Mouse (Mus musculus): ENCODE measurements around the gene Wdr75. TPM values are rescaled to one million over a fixed set of nuclear protein-coding genes. Genes with fewer than 3 reads are reported as not detected.
A peak's percentile ranks its signal among the peaks of the same experiment; 100 is the strongest.

Gene Wdr75
- polyA plus RNA-seq, 1 experiment from 2014 or later, result 66.6 TPM

- H3K27me3 ChIP-seq (replicated peaks), result no peaks in the 10 kb centered on the region
- H3K9ac ChIP-seq, result no peak overlapping the region
- no peaks in the 10 kb centered on the region for H3K4me1 ChIP-seq
- H3K4me2 ChIP-seq, result no peak overlapping the region
- no peak for ATAC-seq
- peaks cover 95% of the 10 kb centered on the region for H3K36me3 ChIP-seq
- H3K9me3 ChIP-seq (replicated peaks), result no peaks in the 10 kb centered on the region
- no peak overlapping the region for H3K4me3 ChIP-seq
- whole genome bisulfite sequencing (ENCODE audit: insufficient replicate concordance), result 20% methylated on average over 1 of the region's 1 CpGs
- no peak overlapping the region for H3K27ac ChIP-seq
Measured at GRCm38 (mm10) chr1:45816889-45817288, 21.9 kb downstream of the Wdr75 start.

GRCm38 (mm10) chr1:45818564-45818963, 23.6 kb downstream of the Wdr75 start:
- H3K9ac ChIP-seq, result no peak overlapping the region
- H3K4me3 ChIP-seq, result no peak overlapping the region
- no peaks in the 10 kb centered on the region for H3K9me3 ChIP-seq (replicated peaks)
- H3K36me3 ChIP-seq, result peaks cover 95% of the 10 kb centered on the region
- H3K27ac ChIP-seq, result no peak overlapping the region
- H3K27me3 ChIP-seq (replicated peaks), result no peaks in the 10 kb centered on the region
- H3K4me2 ChIP-seq, result no peak overlapping the region
- no peaks in the 10 kb centered on the region for H3K4me1 ChIP-seq
- 91% methylated on average over 9 of the region's 9 CpGs for WGBS (ENCODE audit: insufficient replicate concordance)
- ATAC-seq, result no peak

GRCm38 (mm10) chr1:45824441-45824840, 29.5 kb downstream of the Wdr75 start:
- 49% methylated on average over 1 of the region's 1 CpGs for WGBS (ENCODE audit: insufficient replicate concordance)
- Histone ChIP-seq H3K4me2 (no peak overlapping the region), H3K36me3 (peaks cover 53% of the 10 kb centered on the region), H3K9ac (no peak overlapping the region), H3K27ac (0 out of 2 replicates have a peak overlapping the region, but pooled peaks have one; percentile 25), H3K4me3 (no peak overlapping the region), H3K27me3 (replicated peaks) (no peaks in the 10 kb centered on the region), H3K9me3 (replicated peaks) (no peaks in the 10 kb centered on the region), H3K4me1 (peaks cover 9% of the 10 kb centered on the region)
- peak; percentile 77 for ATAC-seq

- Histone ChIP-seq H3K4me3 (no peak overlapping the region), H3K36me3 (peaks cover 48% of the 10 kb centered on the region), H3K27ac (no peak overlapping the region), H3K4me2 (no peak overlapping the region), H3K9ac (no peak overlapping the region), H3K4me1 (peaks cover 9% of the 10 kb centered on the region), H3K27me3 (replicated peaks) (no peaks in the 10 kb centered on the region), H3K9me3 (replicated peaks) (no peaks in the 10 kb centered on the region)
- WGBS (ENCODE audit: insufficient replicate concordance), result 46% methylated on average over 5 of the region's 5 CpGs
- ATAC-seq, result peak; percentile 75; the same call in 1 of the 2 replicates
Measured at GRCm38 (mm10) chr1:45825140-45825539, 30.2 kb downstream of the Wdr75 start.

GRCm38 (mm10) chr1:45825630-45826029, 30.7 kb downstream of the Wdr75 start:
- H3K4me3 ChIP-seq, result no peak overlapping the region
- peaks cover 9% of the 10 kb centered on the region for H3K4me1 ChIP-seq
- no peak overlapping the region for H3K9ac ChIP-seq
- H3K36me3 ChIP-seq, result peaks cover 43% of the 10 kb centered on the region
- ATAC-seq, result no peak
- H3K4me2 ChIP-seq, result no peak overlapping the region
- no peak overlapping the region for H3K27ac ChIP-seq
- H3K9me3 ChIP-seq (replicated peaks), result no peaks in the 10 kb centered on the region
- H3K27me3 ChIP-seq (replicated peaks), result no peaks in the 10 kb centered on the region
- 85% methylated on average over 3 of the region's 3 CpGs for WGBS (ENCODE audit: insufficient replicate concordance)

GRCm38 (mm10) chr1:45826148-45826547, 31.2 kb downstream of the Wdr75 start:
- no peaks in the 10 kb centered on the region for H3K9me3 ChIP-seq (replicated peaks)
- no peak overlapping the region for H3K27ac ChIP-seq
- no peak overlapping the region for H3K4me3 ChIP-seq
- H3K27me3 ChIP-seq (replicated peaks), result no peaks in the 10 kb centered on the region
- no peak overlapping the region for H3K4me2 ChIP-seq
- ATAC-seq, result no peak
- 65% methylated on average over 2 of the region's 2 CpGs for WGBS (ENCODE audit: insufficient replicate concordance)
- peaks cover 38% of the 10 kb centered on the region for H3K36me3 ChIP-seq
- H3K9ac ChIP-seq, result no peak overlapping the region
- peaks cover 9% of the 10 kb centered on the region for H3K4me1 ChIP-seq

GRCm38 (mm10) chr1:45826796-45827195, 31.8 kb downstream of the Wdr75 start:
- WGBS (ENCODE audit: insufficient replicate concordance), result 85% methylated on average over 2 of the region's 2 CpGs
- H3K27ac ChIP-seq, result no peak overlapping the region
- no peaks in the 10 kb centered on the region for H3K27me3 ChIP-seq (replicated peaks)
- H3K4me1 ChIP-seq, result peaks cover 9% of the 10 kb centered on the region
- H3K4me2 ChIP-seq, result no peak overlapping the region
- no peak overlapping the region for H3K9ac ChIP-seq
- H3K4me3 ChIP-seq, result no peak overlapping the region
- no peaks in the 10 kb centered on the region for H3K9me3 ChIP-seq (replicated peaks)
- H3K36me3 ChIP-seq, result peaks cover 31% of the 10 kb centered on the region
- ATAC-seq, result no peak

GRCm38 (mm10) chr1:45830453-45831206, 35.7 kb downstream of the Wdr75 start:
- no peaks in the 10 kb centered on the region for H3K9me3 ChIP-seq (replicated peaks)
- 67% methylated on average over 8 of the region's 8 CpGs for WGBS (ENCODE audit: insufficient replicate concordance)
- no peaks in the 10 kb centered on the region for H3K36me3 ChIP-seq
- H3K4me1 ChIP-seq, result no peaks in the 10 kb centered on the region
- H3K4me3 ChIP-seq, result no peak overlapping the region
- H3K27me3 ChIP-seq (replicated peaks), result no peaks in the 10 kb centered on the region
- H3K27ac ChIP-seq, result no peak overlapping the region
- no peak overlapping the region for H3K4me2 ChIP-seq
- H3K9ac ChIP-seq, result no peak overlapping the region
- no peak for ATAC-seq

- H3K27ac ChIP-seq, result no peak overlapping the region
- no peaks in the 10 kb centered on the region for H3K4me1 ChIP-seq
- WGBS (ENCODE audit: insufficient replicate concordance), result 71% methylated on average over 4 of the region's 4 CpGs
- no peak overlapping the region for H3K4me3 ChIP-seq
- H3K4me2 ChIP-seq, result no peak overlapping the region
- H3K27me3 ChIP-seq (replicated peaks), result no peaks in the 10 kb centered on the region
- ATAC-seq, result no peak
- H3K36me3 ChIP-seq, result no peaks in the 10 kb centered on the region
- no peak overlapping the region for H3K9ac ChIP-seq
- H3K9me3 ChIP-seq (replicated peaks), result no peaks in the 10 kb centered on the region
Measured at GRCm38 (mm10) chr1:45835362-45836063, 40.5 kb downstream of the Wdr75 start.

GRCm38 (mm10) chr1:45837736-45838135, 42.8 kb downstream of the Wdr75 start:
- Histone ChIP-seq H3K4me2 (no peak overlapping the region), H3K36me3 (no peaks in the 10 kb centered on the region), H3K27ac (no peak overlapping the region), H3K4me1 (no peaks in the 10 kb centered on the region), H3K27me3 (replicated peaks) (no peaks in the 10 kb centered on the region), H3K4me3 (no peak overlapping the region), H3K9ac (no peak overlapping the region), H3K9me3 (replicated peaks) (no peaks in the 10 kb centered on the region)
- no peak for ATAC-seq
- 72% methylated on average over 4 of the region's 4 CpGs for WGBS (ENCODE audit: insufficient replicate concordance)

GRCm38 (mm10) chr1:45838271-45838670, 43.3 kb downstream of the Wdr75 start:
- no peak for ATAC-seq
- H3K4me3 ChIP-seq, result no peak overlapping the region
- no peaks in the 10 kb centered on the region for H3K9me3 ChIP-seq (replicated peaks)
- H3K36me3 ChIP-seq, result no peaks in the 10 kb centered on the region
- no peak overlapping the region for H3K27ac ChIP-seq
- no peak overlapping the region for H3K9ac ChIP-seq
- H3K27me3 ChIP-seq (replicated peaks), result no peaks in the 10 kb centered on the region
- no peak overlapping the region for H3K4me2 ChIP-seq
- H3K4me1 ChIP-seq, result no peaks in the 10 kb centered on the region

GRCm38 (mm10) chr1:45845466-45845865, 50.5 kb downstream of the Wdr75 start:
- no peaks in the 10 kb centered on the region for H3K4me1 ChIP-seq
- 66% methylated on average over 1 of the region's 1 CpGs for WGBS (ENCODE audit: insufficient replicate concordance)
- no peaks in the 10 kb centered on the region for H3K36me3 ChIP-seq
- H3K4me3 ChIP-seq, result no peak overlapping the region
- no peaks in the 10 kb centered on the region for H3K27me3 ChIP-seq (replicated peaks)
- no peak overlapping the region for H3K4me2 ChIP-seq
- no peak overlapping the region for H3K27ac ChIP-seq
- H3K9ac ChIP-seq, result no peak overlapping the region
- no peak for ATAC-seq
- no peaks in the 10 kb centered on the region for H3K9me3 ChIP-seq (replicated peaks)
